Mouse (Mus musculus): ENCODE results near the gene Swt1.
A peak's percentile ranks its signal among the peaks of the same experiment; 100 is the strongest.
"Not testable (repeated sequence)": the region's sequence is repeated elsewhere in the genome, so short reads cannot be mapped to it uniquely, and the experiment has no call there.

Gene Swt1

GRCm38 (mm10) chr1:151428263-151429221 lies at the start of gene Swt1, which contains the start of gene Trmt1l:
Swt1 (minus strand) TSS chr1:151428455.
Trmt1l (plus strand) TSS chr1:151428542.
- DNase-seq (ENCODE audit: low spot score), result peak; percentile 94

- DNase-seq (ENCODE audit: low spot score), result not testable (repeated sequence)
These were observed 44.1 kb upstream of the Swt1 start for GRCm38 (mm10) chr1:151472386-151472785.

- no peak for DNase-seq (ENCODE audit: low spot score)
These were observed 43.2 kb upstream of the Swt1 start for GRCm38 (mm10) chr1:151471429-151471828.

- DNase-seq (ENCODE audit: low spot score), result no peak
These were observed 38.3 kb upstream of the Swt1 start for GRCm38 (mm10) chr1:151466571-151466970.

GRCm38 (mm10) chr1:151464914-151465313 lies 36.7 kb upstream of the Swt1 start:
- DNase-seq (ENCODE audit: low spot score), result no peak

- no peak for DNase-seq (ENCODE audit: low spot score)
These were observed 33.0 kb upstream of the Swt1 start for GRCm38 (mm10) chr1:151461265-151461664.

- peak; percentile 67 for DNase-seq (ENCODE audit: low spot score)
These were observed 28.8 kb upstream of the Swt1 start for GRCm38 (mm10) chr1:151457087-151457486.

GRCm38 (mm10) chr1:151451946-151452345 lies 23.7 kb upstream of the Swt1 start:
- no peak for DNase-seq (ENCODE audit: low spot score)

- no peak for DNase-seq (ENCODE audit: low spot score)
These were observed 22.6 kb upstream of the Swt1 start for GRCm38 (mm10) chr1:151450851-151451250.

- DNase-seq (ENCODE audit: low spot score), result no peak
These were observed 21.6 kb upstream of the Swt1 start for GRCm38 (mm10) chr1:151449866-151450265.

- no peak for DNase-seq (ENCODE audit: low spot score)
These were observed 7.2 kb upstream of the Swt1 start for GRCm38 (mm10) chr1:151435431-151435830.

GRCm38 (mm10) chr1:151429316-151429715 lies 1.1 kb upstream of the Swt1 start:
- no peak for DNase-seq (ENCODE audit: low spot score)

GRCm38 (mm10) chr1:151427888-151428262 lies 380 bp downstream of the Swt1 start:
- DNase-seq (ENCODE audit: low spot score), result no peak

GRCm38 (mm10) chr1:151426947-151427600 lies 1.2 kb downstream of the Swt1 start:
- DNase-seq (ENCODE audit: low spot score), result no peak

- no peak for DNase-seq (ENCODE audit: low spot score)
These were observed 6.1 kb downstream of the Swt1 start for GRCm38 (mm10) chr1:151422178-151422577.

- DNase-seq (ENCODE audit: low spot score), result no peak
These were observed 18.4 kb downstream of the Swt1 start for GRCm38 (mm10) chr1:151409827-151410226.

GRCm38 (mm10) chr1:151390029-151390428 lies 38.2 kb downstream of the Swt1 start:
- DNase-seq (ENCODE audit: low spot score), result no peak

GRCm38 (mm10) chr1:151377353-151377752 lies 50.9 kb downstream of the Swt1 start:
- no peak for DNase-seq (ENCODE audit: low spot score)

- DNase-seq (ENCODE audit: low spot score), result no peak
These were observed 55.4 kb downstream of the Swt1 start for GRCm38 (mm10) chr1:151372823-151373222.

GRCm38 (mm10) chr1:151371543-151371942 lies 56.7 kb downstream of the Swt1 start:
- DNase-seq (ENCODE audit: low spot score), result no peak

GRCm38 (mm10) chr1:151370573-151370972 lies 57.7 kb downstream of the Swt1 start:
- no peak for DNase-seq (ENCODE audit: low spot score)

GRCm38 (mm10) chr1:151368444-151368843 lies 59.8 kb downstream of the Swt1 start:
- no peak for DNase-seq (ENCODE audit: low spot score)

GRCm38 (mm10) chr1:151367721-151368324 lies 60.4 kb downstream of the Swt1 start:
- DNase-seq (ENCODE audit: low spot score), result no peak

Data from T-cell, adult 2 months (primary cell).